Mouse (Mus musculus): ENCODE data around the gene Cct2.

DNA sequence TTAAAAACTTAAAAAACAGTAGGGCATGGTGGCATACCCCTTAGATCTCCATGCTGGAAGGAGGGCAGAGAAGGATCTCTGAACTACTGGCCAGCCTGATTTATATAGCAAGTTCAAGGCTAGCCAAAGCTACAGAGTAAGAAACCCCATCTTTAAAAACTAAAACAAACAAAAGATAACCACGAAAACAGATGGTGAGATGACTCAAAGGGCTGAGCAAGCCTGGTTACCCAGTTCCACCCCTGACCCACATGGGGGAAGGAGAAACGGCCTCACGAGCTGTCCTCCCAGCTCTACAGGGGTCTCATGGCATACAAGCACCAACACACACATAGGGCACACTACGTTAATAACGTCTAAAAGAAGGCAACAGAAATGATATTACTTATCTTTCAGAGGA is 36.6 kb upstream of the Cct2 start:
- TF ChIP-seq CTCF (IDR thresholded peaks at IDR 0.05; ENCODE audit: low read depth) (no peak), EP300 (IDR thresholded peaks at IDR 0.05; ENCODE audit: low read depth) (no peak)

All from liver, postnatal 0 days (tissue).